Mouse (Mus musculus) cerebellum, adult 11-12 months (tissue): Measurements from ENCODE around the gene BC049352.
A peak's percentile ranks its signal among the peaks of the same experiment; 100 is the strongest.

Experiments used
- DNase-seq: peaks from one replicate; pipeline ENCODE4 v3.0.0; 2022

BC049352 gene

DNA sequence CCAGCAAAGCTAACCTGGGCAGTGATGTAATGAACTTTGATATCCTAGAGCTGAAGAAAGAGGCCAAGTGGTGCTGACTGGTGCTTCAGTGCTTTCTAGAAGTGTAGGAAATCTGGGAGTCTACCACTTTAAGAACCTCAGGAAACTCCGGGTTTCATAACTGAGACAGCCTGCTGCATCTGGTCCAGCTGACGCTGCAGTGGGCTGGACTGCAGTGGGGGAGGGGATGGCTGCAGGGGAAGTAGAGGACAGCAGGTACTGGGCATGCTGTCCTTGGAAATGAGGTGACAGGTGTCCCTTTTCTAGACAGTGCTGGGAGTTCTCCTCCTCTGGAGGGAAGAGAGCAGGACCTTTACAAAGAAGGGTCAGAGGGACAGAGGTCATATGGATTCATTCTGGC is at the start of gene BC049352:
TSS of gene BC049352 (plus strand) at position 238 of the 400 bp plus-strand sequence.
- no peak for DNase-seq

DNA sequence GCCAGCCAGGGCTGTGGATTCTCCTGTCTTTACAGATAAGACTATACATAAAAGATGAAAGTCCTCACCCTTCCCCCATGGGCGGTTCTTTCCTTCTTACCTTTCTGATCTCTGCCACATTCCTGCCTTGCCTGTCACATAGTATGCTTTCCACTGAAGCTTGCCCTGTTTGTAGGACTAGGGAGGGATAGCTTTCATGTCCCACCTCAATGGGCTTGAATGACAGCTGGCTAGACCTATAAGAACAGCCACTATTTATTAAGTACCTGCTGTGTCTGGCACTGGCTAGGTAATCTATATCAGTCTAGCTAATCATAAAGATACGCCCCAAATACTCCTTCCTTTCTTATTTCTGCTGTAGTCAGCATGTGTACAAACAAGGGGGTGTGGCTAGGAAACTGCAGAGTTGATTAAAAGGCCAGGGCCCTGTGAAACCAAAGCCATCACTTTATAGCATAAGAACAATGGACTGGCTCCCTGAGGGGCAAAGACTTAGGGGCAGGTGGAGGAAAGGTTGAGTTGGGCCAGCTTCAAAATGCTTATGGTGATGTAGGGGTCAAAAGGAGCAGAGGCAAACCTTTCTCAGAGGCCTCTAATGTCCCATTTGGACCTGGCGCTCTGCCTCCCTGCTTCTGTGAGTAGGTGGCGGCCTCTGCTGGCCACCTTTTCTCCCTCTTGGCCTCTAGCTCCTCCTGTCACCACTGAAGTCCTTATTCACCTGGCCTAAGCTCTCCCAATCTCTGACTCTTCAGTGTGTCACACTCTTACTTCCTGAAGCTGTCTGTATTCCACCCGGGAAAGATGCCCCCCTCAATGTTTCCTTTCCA is 48.1 kb upstream of the BC049352 start:
- peak; percentile 78 for DNase-seq

DNA sequence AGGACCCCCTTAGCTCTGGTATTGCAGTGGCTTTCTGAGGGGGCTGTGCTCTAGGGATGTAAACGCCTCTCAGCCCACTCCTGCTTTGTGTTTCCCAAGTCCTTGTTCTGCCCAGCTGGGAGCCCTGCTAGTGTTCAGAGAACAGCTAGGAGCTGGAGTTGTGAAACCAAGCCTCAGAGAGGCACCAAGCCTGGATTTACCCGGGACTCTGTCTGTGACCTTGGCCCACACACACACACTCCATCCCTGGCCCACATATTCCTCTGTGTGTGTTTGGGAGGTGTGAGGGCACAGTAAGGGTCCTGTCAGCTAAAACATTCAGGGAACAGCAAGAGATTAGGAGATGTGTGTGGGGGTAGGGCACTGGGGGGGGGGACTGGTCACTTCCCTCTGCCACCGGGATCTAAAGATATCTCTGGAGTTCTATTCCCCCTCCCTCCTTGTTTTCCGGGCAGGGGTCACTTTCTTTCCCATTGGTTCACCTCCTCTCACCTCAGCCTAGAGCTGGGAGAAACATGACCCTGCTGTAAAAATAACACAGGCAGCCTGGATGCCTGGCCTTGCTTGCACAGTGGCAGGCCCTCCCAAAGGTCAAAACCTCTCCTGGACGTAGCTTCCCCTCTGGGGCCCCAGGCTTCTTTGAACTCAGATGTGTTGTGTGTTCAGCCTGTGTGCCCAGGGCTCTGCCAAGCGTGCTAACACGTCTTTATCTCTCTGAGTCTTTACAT is 45.2 kb upstream of the BC049352 start:
- DNase-seq: no peak

DNA sequence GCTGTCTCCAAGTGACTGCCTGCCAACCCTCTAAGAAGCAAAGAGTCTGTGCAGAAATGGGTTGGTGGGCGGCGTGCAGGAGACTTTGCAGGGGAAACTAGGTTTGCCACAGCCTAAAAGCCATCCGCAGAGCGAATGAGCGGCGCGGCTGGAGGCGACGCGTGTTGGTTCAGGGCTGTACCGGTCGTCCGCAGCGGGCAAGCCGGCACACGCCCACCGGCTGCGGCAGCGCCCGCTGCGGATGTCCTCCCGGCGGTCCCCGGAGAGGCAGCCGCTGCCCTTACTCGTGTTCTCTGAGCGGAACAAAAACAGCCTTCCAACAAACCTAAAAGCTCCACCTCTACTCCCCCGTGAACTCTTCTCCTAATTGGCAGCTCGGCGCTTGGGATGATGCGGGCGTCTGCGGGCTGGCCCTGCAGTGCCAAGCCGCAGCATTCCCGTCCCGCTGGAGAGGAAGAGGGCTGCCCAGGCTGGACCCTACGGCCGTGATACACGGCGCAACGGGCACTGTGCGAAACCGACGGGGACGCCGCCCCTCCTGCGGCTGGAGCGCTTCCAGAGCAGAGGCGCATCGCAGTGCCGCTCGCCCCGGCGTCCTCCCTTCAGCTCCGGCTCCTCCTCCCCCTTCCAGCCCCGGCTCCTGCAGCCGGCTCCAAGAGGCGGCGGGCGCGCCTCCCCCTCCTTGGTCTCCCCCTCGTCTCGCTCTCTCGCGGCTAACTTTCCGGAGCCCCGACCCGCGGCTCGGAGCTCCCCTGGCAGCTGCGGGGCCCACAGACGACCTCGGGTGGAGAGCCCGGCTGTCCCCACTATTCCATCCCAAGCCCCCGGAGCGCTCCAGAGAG is 43.4 kb upstream of the BC049352 start, which contains the start of gene Scn4b:
TSS of gene Scn4b (plus strand) at position 205 of the 842 bp plus-strand sequence.
- no peak for DNase-seq

DNA sequence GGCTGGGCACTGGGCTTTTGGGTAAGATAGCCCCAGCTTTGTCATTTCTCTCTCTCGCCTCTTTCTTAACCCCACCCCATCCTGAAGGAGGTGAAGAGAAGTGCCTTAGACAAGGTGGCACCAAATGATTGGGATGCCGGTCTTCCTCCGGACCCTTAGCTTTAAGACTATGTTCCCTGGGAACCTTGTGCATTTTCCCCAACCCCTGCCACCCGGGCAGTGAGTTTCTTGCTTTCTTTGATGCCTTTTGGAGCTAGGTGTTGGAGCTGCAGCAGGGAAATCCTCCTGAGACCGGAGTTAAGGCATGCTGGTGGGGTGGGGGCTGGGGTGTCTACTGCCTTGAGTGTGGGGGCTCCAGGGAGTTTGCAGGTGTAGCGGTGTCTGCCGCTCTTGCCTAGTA is 42.7 kb upstream of the BC049352 start:
- no peak for DNase-seq

DNA sequence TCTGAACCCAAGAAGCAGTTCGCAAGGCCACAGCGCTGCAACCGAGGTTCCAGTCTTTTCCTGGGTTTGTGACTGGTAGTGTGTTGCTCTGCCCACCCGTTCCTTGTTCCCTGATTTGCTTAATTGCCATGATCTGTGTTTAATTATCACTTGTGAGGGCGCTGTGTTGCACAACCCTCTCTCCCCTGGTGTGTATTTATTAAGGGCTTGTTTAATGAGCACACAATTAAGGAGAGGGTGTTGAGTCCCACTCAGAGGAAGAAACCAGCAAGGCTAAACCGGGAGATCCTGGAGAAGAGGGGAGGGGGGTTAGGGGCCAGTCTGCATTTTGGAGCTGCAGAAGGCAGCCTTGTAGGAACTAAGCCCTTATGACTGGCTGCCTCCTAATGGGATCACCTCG is 40.9 kb upstream of the BC049352 start:
- DNase-seq: no peak

DNA sequence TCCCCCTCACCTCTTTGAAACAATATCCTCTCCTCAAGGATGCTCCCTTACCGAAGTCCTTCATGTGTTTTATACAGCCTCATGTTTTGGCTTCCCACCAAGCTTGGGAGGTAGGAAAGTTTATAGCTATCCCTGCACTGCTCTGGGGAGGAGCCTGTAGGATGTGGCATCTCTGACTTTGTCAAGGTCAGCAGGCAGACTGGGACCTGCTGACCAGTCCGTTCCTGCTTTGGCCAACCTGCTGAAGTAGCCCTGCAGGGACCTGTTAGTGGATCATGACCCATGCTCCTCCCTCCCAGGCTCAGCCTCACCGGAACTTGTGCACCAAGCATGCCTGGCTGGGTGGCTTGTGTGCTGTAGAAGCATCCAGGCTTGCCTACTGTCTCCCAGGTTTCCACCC is 39.1 kb upstream of the BC049352 start:
- DNase-seq: no peak

DNA sequence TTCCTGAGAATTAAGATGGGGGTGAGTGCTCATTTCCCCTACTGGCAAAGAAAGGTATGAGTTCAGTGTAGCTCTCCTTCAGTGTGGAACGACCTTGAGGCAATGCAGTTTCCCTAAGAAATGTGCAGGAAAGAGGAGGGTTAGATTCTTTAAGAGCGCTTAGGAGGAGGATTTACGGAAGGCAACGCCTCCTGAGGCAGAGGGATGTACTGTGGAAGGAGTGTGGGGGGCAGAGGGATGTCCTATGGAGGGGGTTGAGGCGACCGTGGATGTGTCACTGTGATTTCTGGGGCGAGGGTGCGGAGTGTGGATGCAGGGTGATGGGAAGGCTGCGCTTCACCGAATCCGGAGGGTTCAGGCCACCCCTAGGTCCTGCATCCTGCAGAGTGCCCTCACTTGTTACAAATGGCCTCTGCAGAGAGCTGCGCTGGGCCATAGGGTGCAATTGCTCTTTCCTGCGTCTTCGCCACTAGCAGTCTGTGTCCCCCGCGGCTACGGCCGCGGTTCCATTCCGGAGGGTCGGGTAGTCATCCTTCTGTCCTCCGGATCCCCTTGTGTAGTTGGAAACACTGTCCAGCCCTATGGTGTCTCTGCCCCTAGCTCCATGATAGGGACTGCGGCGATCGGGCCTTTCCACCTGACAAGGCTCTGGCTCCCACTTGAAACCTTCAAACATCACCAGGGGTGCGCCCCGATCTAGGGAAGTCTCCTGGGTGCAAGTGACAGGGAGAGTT is 36.1 kb upstream of the BC049352 start:
- no peak for DNase-seq

DNA sequence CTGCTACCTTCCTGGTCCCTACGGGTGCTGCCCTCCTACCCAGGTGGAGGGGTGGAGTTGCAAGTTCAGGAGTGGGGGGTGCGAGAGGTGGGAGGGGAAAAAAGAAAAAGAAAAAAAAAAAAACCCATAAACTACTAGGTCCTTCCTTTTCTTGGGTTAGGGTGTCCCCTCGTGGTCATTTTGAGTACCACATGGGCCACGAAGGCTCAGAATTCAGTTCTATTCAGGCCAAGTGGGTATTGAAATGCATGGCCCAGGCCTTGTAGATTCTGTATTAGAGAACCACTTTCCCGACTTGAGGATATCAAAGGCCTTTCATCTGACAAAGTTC is 35.6 kb upstream of the BC049352 start:
- peak; percentile 69 for DNase-seq

DNA sequence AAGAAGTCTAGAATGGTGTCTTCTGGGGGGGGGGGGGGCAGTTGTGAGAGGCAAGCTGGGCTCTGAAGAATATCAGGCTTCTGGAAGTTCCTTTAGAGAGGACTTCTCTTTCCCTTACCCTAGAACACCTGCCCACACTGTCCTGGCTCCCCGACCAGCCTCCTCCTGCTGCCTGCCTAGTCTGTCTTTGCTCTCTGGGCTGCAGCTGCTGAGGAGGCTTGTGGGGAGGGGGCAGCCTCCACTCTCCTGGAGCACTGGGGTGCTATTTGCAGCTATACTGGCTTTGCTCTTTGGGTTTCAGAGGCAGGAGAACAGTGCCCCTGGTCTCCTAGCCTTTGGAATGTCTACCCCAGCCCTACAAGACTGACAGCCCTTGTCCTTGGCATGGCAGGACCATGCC is 30.9 kb upstream of the BC049352 start:
- DNase-seq: no peak

DNA sequence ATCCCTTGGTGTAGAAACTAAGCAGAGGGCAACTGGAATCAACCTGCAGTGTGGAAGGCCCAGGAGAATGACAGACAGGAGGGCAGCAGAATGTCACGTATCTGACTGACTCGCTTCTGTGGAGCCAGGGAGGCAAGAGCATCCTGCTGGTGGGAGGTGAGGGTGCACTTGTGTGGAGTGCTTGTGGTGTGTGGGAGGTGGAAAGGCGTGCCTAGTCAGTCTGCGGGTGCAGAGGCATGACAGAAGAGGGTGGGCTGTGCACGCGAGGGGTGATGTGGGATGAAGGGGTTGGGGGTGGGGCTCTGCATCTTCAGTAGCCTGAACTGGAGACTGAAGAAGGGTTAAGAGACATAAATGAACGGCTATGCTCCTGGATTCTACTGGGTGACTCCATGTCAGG is 28.4 kb upstream of the BC049352 start:
- DNase-seq: no peak

DNA sequence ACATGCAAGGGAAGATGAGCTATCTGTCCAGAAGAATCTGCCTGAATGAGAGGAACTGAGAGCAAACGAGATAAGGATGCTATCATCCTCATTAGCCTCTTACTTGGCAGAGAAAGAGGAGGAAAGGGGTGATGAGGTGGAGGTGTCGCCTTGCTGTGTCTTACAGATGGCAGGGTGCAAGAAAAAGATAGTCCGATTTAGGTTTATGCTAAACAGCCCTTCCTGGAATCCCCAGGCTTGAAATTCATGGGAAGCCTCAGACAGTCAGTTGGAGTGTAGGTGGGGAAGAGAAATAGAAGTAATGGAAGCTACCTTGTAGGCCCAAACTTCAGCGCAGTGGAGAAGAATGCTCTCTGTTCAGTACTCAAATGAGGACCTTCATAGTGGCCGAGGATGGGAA is 13.9 kb upstream of the BC049352 start:
- no peak for DNase-seq

DNA sequence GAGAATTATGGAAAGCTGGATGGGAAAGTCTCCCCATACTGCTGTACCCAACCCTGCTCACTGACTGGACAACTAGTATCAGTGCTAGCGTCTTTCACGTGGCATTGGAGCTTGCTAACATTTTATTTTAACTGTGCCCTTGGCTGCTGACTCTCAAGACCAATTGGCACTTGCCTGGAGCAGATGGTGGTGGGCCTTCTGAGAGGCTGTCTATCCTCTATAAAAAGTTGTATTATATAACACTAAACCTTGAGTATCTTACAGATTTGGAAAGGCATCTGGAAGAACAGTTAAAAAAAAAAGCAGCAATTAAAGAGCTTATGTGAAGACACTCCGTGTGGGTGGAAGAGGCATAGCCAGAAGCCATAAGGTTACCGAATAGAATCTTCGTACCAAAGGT is 11.7 kb upstream of the BC049352 start:
- no peak for DNase-seq

DNA sequence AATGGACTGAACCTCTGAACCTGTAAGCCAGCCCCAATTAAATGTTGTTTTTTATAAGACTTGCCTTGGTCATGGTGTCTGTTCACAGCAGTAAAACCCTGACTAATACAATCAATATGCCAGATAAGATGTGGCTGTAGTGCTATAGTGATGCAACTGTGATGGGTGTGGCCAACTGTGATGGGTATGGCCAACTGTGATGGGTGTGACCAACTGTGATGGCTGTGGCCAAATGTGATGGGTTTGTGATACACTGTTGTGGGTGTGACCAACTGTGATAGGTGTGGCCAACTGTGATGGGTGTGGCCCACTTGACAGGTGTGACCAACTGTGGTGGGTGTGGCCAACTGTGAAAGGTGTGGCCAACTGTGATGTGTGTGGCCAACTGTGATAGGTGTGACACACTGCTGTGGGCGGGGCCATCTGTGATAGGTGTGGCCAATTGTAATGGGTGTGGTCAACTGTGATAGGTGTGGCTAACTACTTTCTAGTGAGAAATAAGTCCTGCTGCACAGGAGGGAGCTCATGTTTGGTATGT is 10.7 kb upstream of the BC049352 start:
- DNase-seq: no peak

DNA sequence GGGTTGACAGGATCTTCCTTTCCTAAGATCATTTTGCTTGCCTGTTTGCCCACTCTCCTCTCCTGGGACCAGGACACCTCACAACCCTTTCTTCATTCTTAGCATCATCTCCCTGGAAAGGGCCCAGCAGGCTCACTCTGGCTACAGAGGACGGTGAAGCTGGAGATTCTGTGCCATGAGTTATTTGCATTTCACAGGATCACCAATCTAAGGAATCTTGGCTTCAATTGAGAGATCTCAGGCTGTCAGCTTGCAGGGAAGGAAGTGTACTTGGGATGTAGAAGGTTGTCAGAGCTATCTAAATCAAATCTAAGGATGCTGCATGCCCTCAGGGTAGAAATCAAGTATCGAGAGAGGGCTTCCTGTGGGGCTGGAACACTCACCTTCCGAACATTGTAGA is 8.3 kb upstream of the BC049352 start:
- no peak for DNase-seq

DNA sequence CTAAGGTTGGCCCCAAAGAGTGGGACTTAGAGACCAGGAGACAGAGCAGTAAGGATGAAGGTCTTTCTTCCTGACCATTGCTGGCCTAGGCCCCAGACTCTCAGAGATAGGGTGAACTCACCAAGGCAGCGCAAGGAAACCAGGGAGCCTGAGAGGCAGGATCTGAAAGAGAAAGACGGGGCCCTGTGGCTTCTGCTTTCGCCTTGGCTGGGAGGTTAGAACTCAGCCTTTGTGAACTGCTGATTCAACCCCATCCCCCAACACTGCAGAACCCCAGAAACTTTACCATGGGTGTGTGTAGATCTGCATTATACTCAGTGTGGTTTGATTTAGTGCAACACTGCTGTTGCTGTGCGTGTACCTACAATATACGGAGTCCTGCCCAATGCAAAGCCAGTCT is 2.5 kb upstream of the BC049352 start:
- DNase-seq: no peak

DNA sequence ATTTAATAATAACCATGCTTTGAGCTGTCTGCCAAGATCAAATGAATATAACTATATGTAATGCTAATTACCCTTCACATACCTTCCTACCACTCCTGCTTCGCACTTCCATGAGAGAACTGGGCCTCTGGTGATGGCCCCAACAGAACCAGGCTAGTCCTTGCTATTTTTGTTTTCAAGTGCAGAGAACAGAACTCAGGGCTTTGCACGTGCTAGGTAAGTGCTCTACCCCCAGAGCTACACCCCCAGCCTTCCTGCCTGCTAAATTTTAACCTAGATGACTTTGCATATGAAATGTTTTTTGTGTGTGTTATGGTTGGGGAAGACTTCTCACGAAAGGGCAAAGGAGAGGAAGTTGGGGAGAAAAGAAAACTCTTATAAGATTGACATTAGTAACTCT is 714 bp downstream of the BC049352 start:
- DNase-seq: no peak

DNA sequence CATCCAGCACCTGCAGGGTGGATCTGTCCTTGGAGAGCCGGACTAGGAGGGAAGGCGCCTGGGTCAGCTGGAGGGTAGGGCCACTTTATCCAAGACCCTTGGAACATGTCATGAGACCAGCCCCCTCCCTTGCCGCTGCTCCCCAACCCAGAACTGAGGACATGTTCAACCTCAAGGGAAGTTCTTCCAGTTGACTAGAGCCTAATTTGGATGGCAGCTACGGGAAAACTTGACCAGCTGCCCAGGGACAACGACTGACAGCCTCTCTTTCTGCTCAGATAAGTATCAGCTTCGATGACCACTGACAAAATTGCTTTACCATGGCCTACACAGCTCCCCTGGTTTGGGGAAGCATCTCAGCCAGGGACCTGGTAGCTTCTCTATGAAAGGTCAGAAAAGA is 1.5 kb downstream of the BC049352 start:
- DNase-seq: no peak

DNA sequence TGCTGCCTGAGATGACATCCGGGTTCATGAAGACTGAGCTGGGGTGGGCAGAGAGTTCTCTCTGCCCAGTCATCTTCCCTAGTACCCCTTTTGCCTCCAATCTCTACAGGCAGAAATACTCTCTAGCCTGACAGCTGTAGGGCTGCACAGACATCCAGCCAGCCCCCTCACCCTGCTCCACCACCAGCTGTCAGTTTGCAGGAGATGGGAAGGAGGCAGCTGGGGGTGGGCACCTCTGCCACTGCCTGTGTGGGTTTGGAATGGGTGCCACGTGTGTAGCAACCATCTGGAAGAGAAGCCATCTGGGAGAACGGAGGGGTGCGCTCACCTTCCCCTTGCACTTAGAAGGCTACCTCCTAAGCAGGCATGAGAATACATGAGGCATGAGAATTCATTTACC is 3.4 kb downstream of the BC049352 start:
- no peak for DNase-seq

DNA sequence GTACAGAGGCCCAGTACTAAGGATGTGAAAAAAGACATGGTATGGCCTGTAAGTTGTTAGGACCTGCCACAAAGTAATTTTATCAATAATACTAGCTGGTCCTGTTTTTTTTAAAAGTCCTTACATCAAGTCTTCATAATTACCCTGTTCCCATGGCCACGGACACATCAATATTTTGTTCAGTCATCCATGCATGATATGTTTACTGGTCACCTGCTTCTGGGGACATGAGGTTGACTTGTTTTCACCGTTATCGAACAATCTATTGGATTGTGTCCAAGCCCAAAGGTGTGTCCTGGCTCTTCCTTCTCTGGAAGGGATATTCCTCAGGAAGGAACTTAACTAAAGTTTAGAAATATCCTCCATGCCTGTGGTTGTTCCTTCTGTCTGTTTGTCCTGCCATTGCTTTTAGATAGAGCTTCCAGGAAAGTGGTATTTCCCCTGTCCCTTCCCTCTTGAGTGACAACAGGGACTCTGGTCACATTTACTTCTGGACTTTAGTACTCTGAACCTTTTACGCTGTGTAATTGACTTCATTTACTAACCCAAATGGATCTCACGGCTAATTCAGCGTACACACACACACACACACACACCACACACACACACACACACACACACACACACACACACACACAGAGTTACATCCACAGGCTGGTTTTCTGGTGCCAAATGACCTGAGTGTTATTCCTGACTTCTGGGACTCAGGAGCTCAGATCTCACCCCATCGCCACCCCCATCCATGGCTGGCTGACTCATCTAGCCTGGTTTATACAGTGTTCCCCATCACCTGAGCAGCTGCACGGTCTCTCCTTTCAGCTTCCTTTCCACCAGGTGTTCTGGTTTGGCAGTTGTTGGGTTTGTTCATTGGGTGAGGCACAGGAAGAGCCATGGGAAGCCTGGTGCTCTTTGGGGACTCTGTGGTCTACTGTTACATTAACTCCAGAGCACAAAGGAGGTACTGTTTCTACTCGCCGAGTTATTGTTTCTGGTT is 7.1 kb downstream of the BC049352 start:
- DNase-seq: no peak

DNA sequence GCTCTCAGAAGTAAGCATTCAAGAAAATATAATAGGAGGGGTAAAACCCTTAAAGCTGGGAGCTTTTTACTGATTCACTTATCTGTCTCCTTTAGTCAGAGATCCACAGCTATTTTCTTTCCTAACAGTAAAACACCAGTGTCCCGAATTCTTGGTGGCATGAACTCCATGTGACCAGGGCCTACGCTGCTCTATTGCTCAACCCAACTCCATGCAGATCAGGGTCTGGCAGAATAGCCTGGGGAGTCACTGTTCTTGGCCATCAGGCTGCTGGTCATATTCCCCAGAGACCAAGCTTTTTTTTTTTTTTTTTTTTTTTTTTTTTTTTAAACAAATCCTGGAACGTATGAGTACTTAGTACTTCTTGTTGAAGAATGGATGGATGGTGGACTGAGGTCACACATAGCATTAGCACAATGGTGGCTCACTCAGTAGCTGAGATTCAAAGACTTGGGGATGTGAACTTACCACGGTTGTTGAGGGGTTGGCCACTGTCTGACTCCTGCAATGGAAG is 7.9 kb downstream of the BC049352 start:
- DNase-seq: no peak
